In the genomic region with DNA sequence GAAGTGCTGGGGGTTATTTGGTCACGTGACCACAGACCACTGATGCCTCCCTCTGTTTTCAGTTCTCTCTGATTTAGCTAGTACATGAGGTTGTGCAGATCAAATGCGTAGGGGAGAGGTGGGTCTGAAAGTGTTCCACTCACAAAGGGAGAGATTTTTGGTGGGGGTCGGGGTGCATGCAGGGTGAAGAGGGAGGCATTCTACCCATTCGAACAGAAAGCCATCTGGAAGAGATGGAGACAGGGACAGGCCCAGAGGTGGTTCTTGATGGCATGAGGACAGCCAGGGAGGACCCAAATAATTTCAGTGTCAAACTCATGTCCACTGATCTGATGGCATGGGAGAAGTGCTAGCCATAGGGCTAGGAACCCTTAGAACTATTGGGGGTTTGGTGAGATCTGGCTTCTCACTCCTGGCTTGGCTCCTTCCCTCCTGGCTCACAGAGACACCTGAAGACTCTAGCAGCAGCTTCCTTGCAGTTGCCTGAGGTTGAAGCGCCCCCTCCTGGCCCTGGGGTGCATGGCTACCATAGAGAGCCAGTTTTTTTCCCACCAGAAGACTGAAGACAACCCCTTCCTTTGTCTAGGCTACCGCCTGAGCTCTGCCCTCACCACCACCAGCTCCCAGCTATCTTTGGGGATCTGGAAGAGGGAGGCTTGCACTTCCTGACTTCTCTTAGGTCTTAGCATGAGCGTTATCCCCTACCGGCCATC, we compare ENCODE assay signal across 9 mouse cellular contexts.
A peak's percentile ranks its signal among the peaks of the same experiment; 100 is the strongest.
DNase-seq lines count a peak whose midpoint lies in the region; ATAC-seq and TF ChIP-seq lines count a peak whose summit lies in the region.
"Had no signal": no experiment of that assay in that cellular context is flagged by ENCODE, and none has a peak within 500 bp of the region (broad histone marks: within the 10 kb centered on the region; RNA-seq: fewer than 3 reads in every experiment).

No protein-coding gene starts in this region.

- WGBS in forebrain, embryonic 12.5 days = 39% methylated on average over 8 of the region's 8 CpGs
- WGBS in lung, adult 2 months = 37% methylated on average over 8 of the region's 8 CpGs

- no peaks in the 10 kb centered on the region for H3K36me3 ChIP-seq in forebrain, embryonic 12.5 days (replicated peaks)
- H3K36me3 ChIP-seq: heart, embryonic 13.5 days had no signal

- no peaks in the 10 kb centered on the region for H3K27me3 ChIP-seq in forebrain, embryonic 12.5 days
- H3K27me3 ChIP-seq: heart, embryonic 13.5 days had no signal

- H3K4me3 ChIP-seq in forebrain, embryonic 12.5 days (replicated peaks) = no peak overlapping the region
- no peak overlapping the region for H3K4me3 ChIP-seq in lung, adult 2 months (replicated peaks; ENCODE audit: extremely low read depth, low read depth, low read length)
- H3K4me3 ChIP-seq: heart, embryonic 13.5 days had no signal

- no peaks in the 10 kb centered on the region for H3K4me1 ChIP-seq in forebrain, embryonic 12.5 days
- H3K4me1 ChIP-seq in lung, adult 2 months (ENCODE audit: control insufficient read depth, insufficient read depth, low read length) = no peaks in the 10 kb centered on the region
- H3K4me1 ChIP-seq: heart, embryonic 13.5 days had no signal

- no peak overlapping the region for H3K27ac ChIP-seq in forebrain, embryonic 12.5 days
- H3K27ac ChIP-seq: heart, embryonic 13.5 days had no signal

- H3K4me2 ChIP-seq in forebrain, embryonic 12.5 days = no peak overlapping the region
- H3K4me2 ChIP-seq: heart, embryonic 13.5 days had no signal

- TF ChIP-seq CTCF in lung, adult 2 months (IDR thresholded peaks at IDR 0.05; ENCODE audit: insufficient read depth, low read length) = peak; percentile 72

- intact Hi-C loops in heart, postnatal 25 days (cut with DNase I) = loop anchor here (1.0 to 10.0 kb wide), 3 partner anchors 130 to 1571 kb away; no protein-coding TSS in a partner anchor

- ATAC-seq in forebrain, embryonic 12.5 days (ENCODE audit: low FRiP score) = peak; percentile 82

- TF ChIP-seq POLR2A in lung, adult 2 months (IDR thresholded peaks at IDR 0.05; ENCODE audit: borderline replicate concordance, extremely low read depth, low read depth, low read length) = no peak

- H3K9me3 ChIP-seq in forebrain, embryonic 12.5 days = no peaks in the 10 kb centered on the region
- H3K9me3 ChIP-seq: heart, embryonic 13.5 days had no signal

- H3K9ac ChIP-seq in forebrain, embryonic 12.5 days = no peak overlapping the region
- H3K9ac ChIP-seq: heart, embryonic 13.5 days had no signal

- peak; percentile 66 for DNase-seq in ES-CJ7 (ENCODE audit: low read depth, low spot score)
- peak; percentile 30 for DNase-seq in c-Kit-positive CD71-positive TER-119-positive erythroid progenitor cells, embryonic 14.5 days (ENCODE audit: low spot score)
- peak; percentile 28 for DNase-seq in heart, postnatal 25 days (ENCODE audit: low spot score)
- peak; percentile 86 for DNase-seq in layer of hippocampus, adult 11-12 months (ENCODE audit: low spot score)
- DNase-seq in lung, adult 2 months = peak; percentile 59
- DNase-seq in ovary, postnatal 36 days (ENCODE audit: low spot score) = peak; percentile 66
- peak; percentile 55 for DNase-seq in thymus, postnatal 14 days

Comparison
In these comparisons a context has a peak if more than half of its experiments do, and no peak if none do; other contexts are left out.
1. DNase-seq: peak in every context shown above with its lines; median percentile 86 in layer of hippocampus, adult 11-12 months; 66 in ES-CJ7; 66 in ovary, postnatal 36 days; 59 in lung, adult 2 months; 55 in thymus, postnatal 14 days; 30 in c-Kit-positive CD71-positive TER-119-positive erythroid progenitor cells, embryonic 14.5 days; 28 in heart, postnatal 25 days.